ENCODE assay signal across 15 mouse cellular contexts in the genomic region with DNA sequence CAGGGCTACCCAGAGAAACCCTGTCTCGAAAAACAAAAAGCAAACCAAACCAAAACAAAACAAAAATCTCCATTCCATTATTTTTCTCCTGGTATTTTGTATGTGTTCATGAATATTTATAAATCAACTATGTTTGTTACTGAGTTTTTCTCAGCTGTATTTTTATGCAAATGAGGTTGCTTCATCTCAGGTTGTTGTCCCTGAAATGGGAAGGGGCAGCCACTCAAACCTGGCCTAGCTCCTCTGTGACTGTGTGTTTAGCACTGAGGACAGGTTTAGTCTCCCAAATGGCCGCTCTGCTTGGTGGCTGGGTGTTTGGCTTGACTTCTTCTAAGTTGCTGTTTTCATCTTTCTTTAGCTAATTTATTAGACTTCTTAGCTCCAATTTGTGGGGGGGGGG.
DNase-seq lines count a peak whose midpoint lies in the region; ATAC-seq lines count a peak whose summit lies in the region.
"Had no signal": no experiment of that assay in that cellular context is flagged by ENCODE, and none has a peak within 500 bp of the region (broad histone marks: within the 10 kb centered on the region; RNA-seq: fewer than 3 reads in every experiment).

No protein-coding gene starts in this region.

- no peak overlapping the region for H3K9ac ChIP-seq in neural tube, embryonic 11.5 days (ENCODE audit: low read length)
- no peak overlapping the region for H3K9ac ChIP-seq in hindbrain, embryonic 11.5 days (ENCODE audit: low read depth, low read length)
- H3K9ac ChIP-seq in midbrain, embryonic 13.5 days (replicated peaks): no peak overlapping the region
- H3K9ac ChIP-seq: embryonic facial prominence, embryonic 15.5 days; lung, embryonic 14.5 days had no signal

- no peak for ATAC-seq in neural tube, embryonic 11.5 days (ENCODE audit: insufficient read depth, low FRiP score, low TSS enrichment)
- no peak for ATAC-seq in hindbrain, embryonic 11.5 days (ENCODE audit: low FRiP score)
- no peak for ATAC-seq in midbrain, embryonic 13.5 days
- no peak for ATAC-seq in cerebellum, adult (ENCODE audit: insufficient number of reproducible peaks, low FRiP score, low TSS enrichment)

- H3K27ac ChIP-seq in neural tube, embryonic 11.5 days (ENCODE audit: low read depth, low read length): peak overlapping the region; percentile 78
- H3K27ac ChIP-seq in hindbrain, embryonic 11.5 days (ENCODE audit: low read depth, low read length): peak overlapping the region; percentile 84
- H3K27ac ChIP-seq in midbrain, embryonic 13.5 days: peak overlapping the region; percentile 93

- 65% methylated on average over 2 of the region's 2 CpGs for WGBS in neural tube, embryonic 11.5 days
- 41% methylated on average over 2 of the region's 2 CpGs for WGBS in hindbrain, embryonic 11.5 days
- 33% methylated on average over 2 of the region's 2 CpGs for WGBS in midbrain, embryonic 13.5 days

- H3K4me1 ChIP-seq in neural tube, embryonic 11.5 days (ENCODE audit: control insufficient read depth, insufficient read depth, low read length): peaks cover 74% of the 10 kb centered on the region
- H3K4me1 ChIP-seq in hindbrain, embryonic 11.5 days (replicated peaks; ENCODE audit: control insufficient read depth, insufficient read depth, low read length): peaks cover 21% of the 10 kb centered on the region
- H3K4me1 ChIP-seq in midbrain, embryonic 13.5 days (replicated peaks): peaks cover 89% of the 10 kb centered on the region

- no peaks in the 10 kb centered on the region for H3K9me3 ChIP-seq in neural tube, embryonic 11.5 days (ENCODE audit: control insufficient read depth, low read length)
- no peaks in the 10 kb centered on the region for H3K9me3 ChIP-seq in hindbrain, embryonic 11.5 days (ENCODE audit: control insufficient read depth, low read length)
- no peaks in the 10 kb centered on the region for H3K9me3 ChIP-seq in midbrain, embryonic 13.5 days
- H3K9me3 ChIP-seq: embryonic facial prominence, embryonic 15.5 days had no signal

- no peak overlapping the region; the same call in 1 of the 2 replicates for H3K4me2 ChIP-seq in neural tube, embryonic 11.5 days (ENCODE audit: low read depth)
- H3K4me2 ChIP-seq in hindbrain, embryonic 11.5 days (replicated peaks; ENCODE audit: low read depth, low read length): 0 out of 2 replicates have a peak overlapping the region, but pooled peaks have one; percentile 21
- H3K4me2 ChIP-seq in midbrain, embryonic 13.5 days (replicated peaks): peak overlapping the region; percentile 49
- H3K4me2 ChIP-seq: embryonic facial prominence, embryonic 15.5 days had no signal

- H3K36me3 ChIP-seq in neural tube, embryonic 11.5 days (ENCODE audit: control insufficient read depth, insufficient read depth, low read length): no peaks in the 10 kb centered on the region
- H3K36me3 ChIP-seq in hindbrain, embryonic 11.5 days (ENCODE audit: control insufficient read depth, insufficient read depth, low read length): no peaks in the 10 kb centered on the region
- no peaks in the 10 kb centered on the region for H3K36me3 ChIP-seq in midbrain, embryonic 13.5 days

- DNase-seq in neural tube, embryonic 11.5 days (ENCODE audit: low spot score): no peak
- DNase-seq in neural tube, embryonic 10.5 days (ENCODE audit: extremely low spot score, low spot score): no peak
- DNase-seq in hindbrain, embryonic 11.5 days (ENCODE audit: low spot score): no peak
- no peak for DNase-seq in ovary, postnatal 10 days (ENCODE audit: low spot score)
- no peak for DNase-seq in cerebellum, postnatal 10 days
- no peak for DNase-seq in left cerebral cortex, adult 11 months (ENCODE audit: low spot score)
- DNase-seq: cerebellum, postnatal 36 days; heart, adult 18-20 months; heart, postnatal 10 days; liver had no signal

- H3K27me3 ChIP-seq in neural tube, embryonic 11.5 days (ENCODE audit: control insufficient read depth, insufficient read depth, low read length): no peaks in the 10 kb centered on the region
- H3K27me3 ChIP-seq in hindbrain, embryonic 11.5 days (ENCODE audit: control insufficient read depth, insufficient read depth, low read length): no peaks in the 10 kb centered on the region
- H3K27me3 ChIP-seq in midbrain, embryonic 13.5 days: no peaks in the 10 kb centered on the region
- H3K27me3 ChIP-seq: embryonic facial prominence, embryonic 15.5 days had no signal

- no peak overlapping the region for H3K4me3 ChIP-seq in neural tube, embryonic 11.5 days (ENCODE audit: low read depth, low read length)
- no peak overlapping the region for H3K4me3 ChIP-seq in hindbrain, embryonic 11.5 days (ENCODE audit: low read depth, low read length)
- H3K4me3 ChIP-seq in midbrain, embryonic 13.5 days (replicated peaks): peak overlapping the region; percentile 19; the same call in 1 of the 2 replicates
- H3K4me3 ChIP-seq: embryonic facial prominence, embryonic 15.5 days; left cerebral cortex, adult 2 months had no signal
